Mouse (Mus musculus): ENCODE data around the gene Ssmem1.

GRCm38 (mm10) chr6:30465586-30465985, 44.1 kb upstream of the Ssmem1 start:
- TF ChIP-seq POLR2A (IDR thresholded peaks at IDR 0.05; ENCODE audit: borderline replicate concordance, low read depth, low read length) (no peak), CTCF (IDR thresholded peaks at IDR 0.05; ENCODE audit: low read depth, low read length) (no peak)
